Mouse (Mus musculus) C2C12 (cell line): ENCODE measurements around the gene Rsph3b.

Experiments used
- CEBPB ChIP-seq: IDR thresholded peaks from one replicate; pipeline ENCODE4 v1.6.1; 2011; ENCODE audit warnings: low read depth, mild to moderate bottlenecking, control low read depth, moderate library complexity
- CTCF ChIP-seq: IDR thresholded peaks from one replicate; pipeline ENCODE4 v1.5.1; 2011; ENCODE audit not compliant: control insufficient read depth, insufficient read depth, insufficient read length
- MAX ChIP-seq: IDR thresholded peaks from one replicate; pipeline ENCODE4 v1.6.1; 2011; ENCODE audit warnings: mild to moderate bottlenecking, control low read depth
- MYOD1 ChIP-seq: IDR thresholded peaks from one replicate; pipeline ENCODE4 v1.6.1; 2011; ENCODE audit warnings: low read depth; ENCODE audit not compliant: control insufficient read depth, insufficient read length
- USF1 ChIP-seq: IDR thresholded peaks from one replicate; pipeline ENCODE4 v1.6.1; 2011; ENCODE audit warnings: low read depth, mild to moderate bottlenecking, control low read depth, moderate library complexity

DNA sequence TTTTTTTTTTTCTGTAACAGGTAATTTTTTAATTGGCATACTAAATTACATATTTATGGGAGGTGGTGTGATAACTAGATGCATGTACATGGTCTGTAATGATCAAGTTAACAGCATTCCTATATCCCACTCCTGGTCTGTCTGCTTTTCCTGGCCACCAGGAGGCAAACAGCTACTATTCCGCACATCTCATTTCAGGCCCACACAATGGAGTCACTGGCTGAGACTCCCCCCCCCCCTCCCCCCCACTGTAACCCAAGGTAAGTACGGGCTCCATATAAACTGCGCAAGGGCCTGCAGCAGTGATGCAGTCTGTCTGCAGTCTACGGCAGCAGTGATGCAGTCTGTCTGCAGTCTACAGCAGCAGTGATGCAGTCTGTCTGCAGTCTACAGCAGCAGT, 51.7 kb downstream of the Rsph3b start:
- no peak for TF ChIP-seq CEBPB
- no peak for TF ChIP-seq CTCF
- TF ChIP-seq MYOD1, result no peak
- no peak for TF ChIP-seq MAX
- TF ChIP-seq USF1, result no peak
